Mouse (Mus musculus): ENCODE data around the gene Trim8. TPM values are rescaled to one million over a fixed set of nuclear protein-coding genes. Genes with fewer than 3 reads are reported as not detected.
A peak's percentile ranks its signal among the peaks of the same experiment; 100 is the strongest.

Trim8 gene
- polyA plus RNA-seq, 1 experiment from 2014 or later, result 28.7 TPM

- under 1% methylated on average over 47 of the region's 52 CpGs for WGBS
- ATAC-seq (ENCODE audit: insufficient read depth, low FRiP score, low TSS enrichment) (peak; percentile 83), DNase-seq (ENCODE audit: low spot score) (peak; percentile 99)
- peak overlapping the region; percentile 99 for H3K4me2 ChIP-seq (ENCODE audit: low read depth)
- H3K9ac ChIP-seq (ENCODE audit: low read length), result peak overlapping the region; percentile 98
- H3K27me3 ChIP-seq (ENCODE audit: control insufficient read depth, insufficient read depth, low read length), result no peaks in the 10 kb centered on the region
- no peaks in the 10 kb centered on the region for H3K36me3 ChIP-seq (ENCODE audit: control insufficient read depth, insufficient read depth, low read length)
- peak overlapping the region; percentile 99 for H3K4me3 ChIP-seq (ENCODE audit: low read depth, low read length)
- H3K4me1 ChIP-seq (ENCODE audit: control insufficient read depth, insufficient read depth, low read length), result peaks cover 14% of the 10 kb centered on the region
- H3K27ac ChIP-seq (ENCODE audit: low read depth, low read length), result peak overlapping the region; percentile 100
- no peaks in the 10 kb centered on the region for H3K9me3 ChIP-seq (ENCODE audit: control insufficient read depth, low read length)
Observed at GRCm38 (mm10) chr19:46499836-46500580, 1.5 kb upstream of the Trim8 start.

- H3K9ac ChIP-seq (ENCODE audit: low read length), result peak overlapping the region; percentile 98
- H3K4me2 ChIP-seq (ENCODE audit: low read depth), result peak overlapping the region; percentile 99
- ATAC-seq (ENCODE audit: insufficient read depth, low FRiP score, low TSS enrichment) (peak; percentile 42; the same call in 1 of the 2 replicates), DNase-seq (ENCODE audit: low spot score) (peak; percentile 82)
- no peaks in the 10 kb centered on the region for H3K9me3 ChIP-seq (ENCODE audit: control insufficient read depth, low read length)
- H3K4me1 ChIP-seq (ENCODE audit: control insufficient read depth, insufficient read depth, low read length), result peaks cover 21% of the 10 kb centered on the region
- H3K27ac ChIP-seq (ENCODE audit: low read depth, low read length), result peak overlapping the region; percentile 100
- H3K27me3 ChIP-seq (ENCODE audit: control insufficient read depth, insufficient read depth, low read length), result no peaks in the 10 kb centered on the region
- peak overlapping the region; percentile 99 for H3K4me3 ChIP-seq (ENCODE audit: low read depth, low read length)
- 0 out of 2 replicates have a peak, but pooled peaks cover 2% of the 10 kb centered on the region for H3K36me3 ChIP-seq (ENCODE audit: control insufficient read depth, insufficient read depth, low read length)
- WGBS, result under 1% methylated on average over 49 of the region's 50 CpGs
Observed at GRCm38 (mm10) chr19:46500581-46501341, 741 bp upstream of the Trim8 start.

GRCm38 (mm10) chr19:46502069-46502455, 560 bp downstream of the Trim8 start:
- peak overlapping the region; percentile 99 for H3K4me2 ChIP-seq (ENCODE audit: low read depth)
- H3K4me1 ChIP-seq (ENCODE audit: control insufficient read depth, insufficient read depth, low read length), result peaks cover 34% of the 10 kb centered on the region
- DNase-seq (ENCODE audit: low spot score) (peak; percentile 67), ATAC-seq (ENCODE audit: insufficient read depth, low FRiP score, low TSS enrichment) (no peak)
- WGBS, result under 1% methylated on average over 26 of the region's 46 CpGs
- peak overlapping the region; percentile 98 for H3K9ac ChIP-seq (ENCODE audit: low read length)
- peak overlapping the region; percentile 100 for H3K27ac ChIP-seq (ENCODE audit: low read depth, low read length)
- H3K27me3 ChIP-seq (ENCODE audit: control insufficient read depth, insufficient read depth, low read length), result no peaks in the 10 kb centered on the region
- H3K4me3 ChIP-seq (ENCODE audit: low read depth, low read length), result peak overlapping the region; percentile 99
- no peaks in the 10 kb centered on the region for H3K9me3 ChIP-seq (ENCODE audit: control insufficient read depth, low read length)
- peaks cover 2% of the 10 kb centered on the region; the same call in 1 of the 2 replicates for H3K36me3 ChIP-seq (ENCODE audit: control insufficient read depth, insufficient read depth, low read length)

- DNase-seq (ENCODE audit: low spot score) (peak; percentile 70), ATAC-seq (ENCODE audit: insufficient read depth, low FRiP score, low TSS enrichment) (no peak)
- Histone ChIP-seq H3K4me2 (ENCODE audit: low read depth) (peak overlapping the region; percentile 99), H3K9ac (ENCODE audit: low read length) (peak overlapping the region; percentile 98), H3K27ac (ENCODE audit: low read depth, low read length) (peak overlapping the region; percentile 100), H3K27me3 (ENCODE audit: control insufficient read depth, insufficient read depth, low read length) (no peaks in the 10 kb centered on the region), H3K9me3 (ENCODE audit: control insufficient read depth, low read length) (no peaks in the 10 kb centered on the region), H3K36me3 (ENCODE audit: control insufficient read depth, insufficient read depth, low read length) (peaks cover 2% of the 10 kb centered on the region; the same call in 1 of the 2 replicates), H3K4me1 (ENCODE audit: control insufficient read depth, insufficient read depth, low read length) (peaks cover 39% of the 10 kb centered on the region), H3K4me3 (ENCODE audit: low read depth, low read length) (peak overlapping the region; percentile 99)
- WGBS, result under 1% methylated on average over 53 of the region's 53 CpGs
Observed at GRCm38 (mm10) chr19:46502471-46503166, 1.1 kb downstream of the Trim8 start.

GRCm38 (mm10) chr19:46503351-46504084, 2.0 kb downstream of the Trim8 start:
- DNase-seq (ENCODE audit: low spot score), result peak; percentile 63
- peak overlapping the region; percentile 99 for H3K4me2 ChIP-seq (ENCODE audit: low read depth)
- H3K9ac ChIP-seq (ENCODE audit: low read length), result peak overlapping the region; percentile 98
- H3K36me3 ChIP-seq (ENCODE audit: control insufficient read depth, insufficient read depth, low read length), result peaks cover 2% of the 10 kb centered on the region; the same call in 1 of the 2 replicates
- H3K4me1 ChIP-seq (ENCODE audit: control insufficient read depth, insufficient read depth, low read length), result peaks cover 47% of the 10 kb centered on the region
- H3K9me3 ChIP-seq (ENCODE audit: control insufficient read depth, low read length), result no peaks in the 10 kb centered on the region
- ATAC-seq (ENCODE audit: insufficient read depth, low FRiP score, low TSS enrichment), result no peak
- under 1% methylated on average over 21 of the region's 21 CpGs for WGBS
- peak overlapping the region; percentile 100 for H3K27ac ChIP-seq (ENCODE audit: low read depth, low read length)
- H3K4me3 ChIP-seq (ENCODE audit: low read depth, low read length), result peak overlapping the region; percentile 99
- H3K27me3 ChIP-seq (ENCODE audit: control insufficient read depth, insufficient read depth, low read length), result no peaks in the 10 kb centered on the region

- Histone ChIP-seq H3K9ac (ENCODE audit: low read length) (peak overlapping the region; percentile 98), H3K27me3 (ENCODE audit: control insufficient read depth, insufficient read depth, low read length) (no peaks in the 10 kb centered on the region), H3K4me3 (ENCODE audit: low read depth, low read length) (peak overlapping the region; percentile 99), H3K4me1 (ENCODE audit: control insufficient read depth, insufficient read depth, low read length) (peaks cover 50% of the 10 kb centered on the region), H3K4me2 (ENCODE audit: low read depth) (peak overlapping the region; percentile 99), H3K9me3 (ENCODE audit: control insufficient read depth, low read length) (no peaks in the 10 kb centered on the region), H3K27ac (ENCODE audit: low read depth, low read length) (peak overlapping the region; percentile 100), H3K36me3 (ENCODE audit: control insufficient read depth, insufficient read depth, low read length) (peaks cover 2% of the 10 kb centered on the region; the same call in 1 of the 2 replicates)
- DNase-seq (ENCODE audit: low spot score) (no peak), ATAC-seq (ENCODE audit: insufficient read depth, low FRiP score, low TSS enrichment) (no peak)
- 2% methylated on average over 4 of the region's 4 CpGs for WGBS
Observed at GRCm38 (mm10) chr19:46504085-46504552, 2.6 kb downstream of the Trim8 start.

- peaks cover 50% of the 10 kb centered on the region for H3K4me1 ChIP-seq (ENCODE audit: control insufficient read depth, insufficient read depth, low read length)
- no peaks in the 10 kb centered on the region for H3K9me3 ChIP-seq (ENCODE audit: control insufficient read depth, low read length)
- 71% methylated on average over 9 of the region's 9 CpGs for WGBS
- no peak for DNase-seq (ENCODE audit: low spot score)
- H3K36me3 ChIP-seq (ENCODE audit: control insufficient read depth, insufficient read depth, low read length), result peaks cover 2% of the 10 kb centered on the region; the same call in 1 of the 2 replicates
- H3K27ac ChIP-seq (ENCODE audit: low read depth, low read length), result no peak overlapping the region
- H3K9ac ChIP-seq (ENCODE audit: low read length), result peak overlapping the region; percentile 98
- peak overlapping the region; percentile 99 for H3K4me3 ChIP-seq (ENCODE audit: low read depth, low read length)
- no peaks in the 10 kb centered on the region for H3K27me3 ChIP-seq (ENCODE audit: control insufficient read depth, insufficient read depth, low read length)
- H3K4me2 ChIP-seq (ENCODE audit: low read depth), result peak overlapping the region; percentile 99
- no peak for ATAC-seq (ENCODE audit: insufficient read depth, low FRiP score, low TSS enrichment)
Observed at GRCm38 (mm10) chr19:46504822-46505417, 3.4 kb downstream of the Trim8 start.
